Mouse (Mus musculus): ENCODE data around the gene Cep170b. TPM values are rescaled to one million over a fixed set of nuclear protein-coding genes. Genes with fewer than 3 reads are reported as not detected.
A peak's percentile ranks its signal among the peaks of the same experiment; 100 is the strongest.

Gene Cep170b
- polyA plus RNA-seq, 1 experiment from 2014 or later = 9.5 TPM

- Histone ChIP-seq H3K9me3 (ENCODE audit: control insufficient read depth, low read length) (no peaks in the 10 kb centered on the region), H3K4me2 (ENCODE audit: low read depth, severe bottlenecking) (peak overlapping the region; percentile 90), H3K27me3 (ENCODE audit: control insufficient read depth, insufficient read depth, low read length) (no peaks in the 10 kb centered on the region), H3K36me3 (ENCODE audit: control insufficient read depth, insufficient read depth, low read length) (no peaks in the 10 kb centered on the region), H3K4me1 (ENCODE audit: control insufficient read depth, insufficient read depth, low read length) (peaks cover 10% of the 10 kb centered on the region; the same call in 1 of the 2 replicates), H3K27ac (replicated peaks; ENCODE audit: low read depth, low read length) (no peak overlapping the region), H3K4me3 (ENCODE audit: low read depth, low read length) (peak overlapping the region; percentile 55), H3K9ac (ENCODE audit: low read length) (peak overlapping the region; percentile 83)
- DNase-seq (ENCODE audit: low spot score) (no peak), ATAC-seq (ENCODE audit: insufficient number of reproducible peaks, low FRiP score, low TSS enrichment, low read depth) (no peak)
- 81% methylated on average over 10 of the region's 10 CpGs for WGBS
Measured at GRCm38 (mm10) chr12:112694127-112694475, 26.2 kb upstream of the Cep170b start.

GRCm38 (mm10) chr12:112696806-112697425, 23.3 kb upstream of the Cep170b start:
- H3K36me3 ChIP-seq (ENCODE audit: control insufficient read depth, insufficient read depth, low read length) = no peaks in the 10 kb centered on the region
- no peak overlapping the region for H3K27ac ChIP-seq (replicated peaks; ENCODE audit: low read depth, low read length)
- no peak overlapping the region for H3K4me2 ChIP-seq (ENCODE audit: low read depth, severe bottlenecking)
- peaks cover 23% of the 10 kb centered on the region for H3K4me1 ChIP-seq (ENCODE audit: control insufficient read depth, insufficient read depth, low read length)
- H3K9me3 ChIP-seq (ENCODE audit: control insufficient read depth, low read length) = no peaks in the 10 kb centered on the region
- no peak for ATAC-seq (ENCODE audit: insufficient number of reproducible peaks, low FRiP score, low TSS enrichment, low read depth)
- DNase-seq (ENCODE audit: low spot score) = no peak
- peaks cover 16% of the 10 kb centered on the region for H3K27me3 ChIP-seq (ENCODE audit: control insufficient read depth, insufficient read depth, low read length)
- H3K9ac ChIP-seq (ENCODE audit: low read length) = no peak overlapping the region
- 81% methylated on average over 3 of the region's 3 CpGs for WGBS
- no peak overlapping the region for H3K4me3 ChIP-seq (ENCODE audit: low read depth, low read length)

DNA sequence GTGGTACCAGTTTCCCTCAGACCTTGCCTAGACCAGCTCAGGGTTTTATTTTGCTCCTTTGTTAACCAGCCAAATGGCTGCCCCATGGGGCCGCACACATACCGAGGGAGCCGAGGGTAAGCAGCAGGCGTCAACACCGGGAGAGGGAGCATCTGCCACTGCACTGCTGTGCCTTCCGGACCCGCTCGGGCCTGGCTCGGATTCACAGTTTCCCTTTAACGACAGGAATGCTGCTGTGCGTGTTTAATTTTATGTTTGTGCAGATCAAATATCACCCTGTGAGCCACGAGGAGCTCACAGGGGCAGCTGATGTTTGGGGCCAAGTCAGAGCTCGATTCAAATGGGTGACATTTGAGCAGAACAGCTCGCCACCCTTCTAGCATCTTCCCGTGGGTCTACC, 19.7 kb upstream of the Cep170b start:
- DNase-seq (ENCODE audit: low spot score) = peak; percentile 52
- peak overlapping the region; percentile 37; the same call in 1 of the 2 replicates for H3K9ac ChIP-seq (ENCODE audit: low read length)
- no peak overlapping the region for H3K27ac ChIP-seq (replicated peaks; ENCODE audit: low read depth, low read length)
- ATAC-seq (ENCODE audit: insufficient number of reproducible peaks, low FRiP score, low TSS enrichment, low read depth) = no peak
- WGBS = 8% methylated on average over 15 of the region's 15 CpGs
- peaks cover 16% of the 10 kb centered on the region for H3K27me3 ChIP-seq (ENCODE audit: control insufficient read depth, insufficient read depth, low read length)
- H3K4me1 ChIP-seq (ENCODE audit: control insufficient read depth, insufficient read depth, low read length) = peaks cover 13% of the 10 kb centered on the region
- no peak overlapping the region for H3K4me3 ChIP-seq (ENCODE audit: low read depth, low read length)
- H3K4me2 ChIP-seq (ENCODE audit: low read depth, severe bottlenecking) = peak overlapping the region; percentile 31; the same call in 1 of the 2 replicates
- H3K36me3 ChIP-seq (ENCODE audit: control insufficient read depth, insufficient read depth, low read length) = no peaks in the 10 kb centered on the region
- no peaks in the 10 kb centered on the region for H3K9me3 ChIP-seq (ENCODE audit: control insufficient read depth, low read length)

DNA sequence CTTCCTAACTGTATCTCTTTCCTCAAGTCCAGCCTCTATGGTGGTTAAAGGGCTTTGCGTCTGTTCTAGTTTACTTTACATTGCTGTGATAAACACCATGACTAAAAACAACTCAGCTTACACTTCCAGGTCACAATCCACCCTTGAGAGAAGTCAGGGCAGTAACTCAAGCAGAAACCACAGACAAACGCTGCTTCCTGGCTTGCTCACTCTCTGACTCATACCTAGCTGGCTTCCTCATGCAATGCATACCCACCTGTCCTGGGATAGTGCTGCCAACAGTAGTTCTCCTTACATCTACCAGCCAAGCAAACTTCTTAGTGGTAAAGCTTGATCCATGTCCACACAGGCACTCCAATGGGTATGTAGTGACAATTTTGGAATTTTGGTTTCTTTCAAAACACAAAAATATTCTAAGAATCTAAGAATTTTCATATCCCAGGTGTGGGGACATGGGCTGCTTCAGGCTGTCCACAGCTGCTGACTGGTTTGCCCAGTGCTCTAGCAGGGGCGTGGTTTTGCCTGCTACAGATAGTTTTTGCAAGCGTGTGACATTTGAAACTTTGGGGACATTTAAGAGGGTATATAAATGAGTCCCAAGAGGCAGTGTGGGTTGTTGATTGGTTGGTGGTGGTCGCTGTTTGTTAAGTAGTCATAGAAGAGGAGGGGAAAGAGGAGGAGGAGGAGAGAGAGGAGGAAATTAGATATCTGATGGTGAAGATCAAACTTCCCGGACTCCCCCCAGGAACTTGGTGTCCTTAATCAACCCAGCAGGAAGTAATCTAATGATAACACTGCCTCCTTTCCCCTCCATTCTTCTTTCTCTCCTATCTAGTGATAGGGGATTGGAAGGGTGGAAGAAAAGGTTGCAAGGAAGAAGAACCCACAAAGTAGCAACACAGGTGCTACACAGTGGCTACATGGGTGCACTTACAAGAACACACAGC, 17.6 kb upstream of the Cep170b start:
- DNase-seq (ENCODE audit: low spot score) (no peak), ATAC-seq (ENCODE audit: insufficient number of reproducible peaks, low FRiP score, low TSS enrichment, low read depth) (no peak)
- no peaks in the 10 kb centered on the region for H3K9me3 ChIP-seq (ENCODE audit: control insufficient read depth, low read length)
- H3K27me3 ChIP-seq (ENCODE audit: control insufficient read depth, insufficient read depth, low read length) = peaks cover 19% of the 10 kb centered on the region
- H3K9ac ChIP-seq (ENCODE audit: low read length) = no peak overlapping the region
- peaks cover 13% of the 10 kb centered on the region for H3K4me1 ChIP-seq (ENCODE audit: control insufficient read depth, insufficient read depth, low read length)
- no peak overlapping the region for H3K4me3 ChIP-seq (ENCODE audit: low read depth, low read length)
- H3K36me3 ChIP-seq (ENCODE audit: control insufficient read depth, insufficient read depth, low read length) = no peaks in the 10 kb centered on the region
- WGBS = 67% methylated on average over 6 of the region's 6 CpGs
- H3K27ac ChIP-seq (replicated peaks; ENCODE audit: low read depth, low read length) = no peak overlapping the region
- no peak overlapping the region for H3K4me2 ChIP-seq (ENCODE audit: low read depth, severe bottlenecking)

GRCm38 (mm10) chr12:112706704-112707572, 13.3 kb upstream of the Cep170b start:
- peak; percentile 93 for DNase-seq (ENCODE audit: low spot score)
- Histone ChIP-seq H3K4me1 (ENCODE audit: control insufficient read depth, insufficient read depth, low read length) (no peaks in the 10 kb centered on the region), H3K36me3 (ENCODE audit: control insufficient read depth, insufficient read depth, low read length) (no peaks in the 10 kb centered on the region), H3K4me2 (ENCODE audit: low read depth, severe bottlenecking) (peak overlapping the region; percentile 36; the same call in 1 of the 2 replicates), H3K27me3 (ENCODE audit: control insufficient read depth, insufficient read depth, low read length) (peaks cover 6% of the 10 kb centered on the region; the same call in 1 of the 2 replicates), H3K4me3 (ENCODE audit: low read depth, low read length) (no peak overlapping the region), H3K9ac (ENCODE audit: low read length) (no peak overlapping the region), H3K9me3 (ENCODE audit: control insufficient read depth, low read length) (no peaks in the 10 kb centered on the region), H3K27ac (replicated peaks; ENCODE audit: low read depth, low read length) (no peak overlapping the region)
- 13% methylated on average over 32 of the region's 32 CpGs for WGBS
- peak; percentile 76; the same call in 1 of the 2 replicates for ATAC-seq (ENCODE audit: insufficient number of reproducible peaks, low FRiP score, low TSS enrichment, low read depth)

DNA sequence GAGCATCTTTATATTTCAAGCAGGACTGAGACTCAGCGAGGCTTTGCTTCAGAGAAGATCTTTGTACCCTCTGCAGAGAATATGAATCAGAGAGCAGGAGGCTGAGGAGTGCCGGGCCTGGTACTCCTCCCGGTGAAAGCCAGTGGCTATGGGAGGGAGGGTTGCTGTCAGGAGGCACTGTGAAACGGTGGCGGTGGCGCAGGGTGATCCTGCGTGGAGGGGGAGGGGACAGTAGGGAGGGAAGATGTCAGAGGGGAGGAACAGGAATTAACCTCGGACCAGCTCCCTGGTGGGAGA, 12.7 kb upstream of the Cep170b start:
- no peaks in the 10 kb centered on the region for H3K9me3 ChIP-seq (ENCODE audit: control insufficient read depth, low read length)
- H3K27me3 ChIP-seq (ENCODE audit: control insufficient read depth, insufficient read depth, low read length) = peaks cover 6% of the 10 kb centered on the region; the same call in 1 of the 2 replicates
- H3K4me1 ChIP-seq (ENCODE audit: control insufficient read depth, insufficient read depth, low read length) = no peaks in the 10 kb centered on the region
- WGBS = 26% methylated on average over 8 of the region's 8 CpGs
- no peak overlapping the region for H3K4me3 ChIP-seq (ENCODE audit: low read depth, low read length)
- no peak overlapping the region for H3K4me2 ChIP-seq (ENCODE audit: low read depth, severe bottlenecking)
- no peak overlapping the region for H3K9ac ChIP-seq (ENCODE audit: low read length)
- H3K27ac ChIP-seq (replicated peaks; ENCODE audit: low read depth, low read length) = no peak overlapping the region
- ATAC-seq (ENCODE audit: insufficient number of reproducible peaks, low FRiP score, low TSS enrichment, low read depth) = no peak
- no peaks in the 10 kb centered on the region for H3K36me3 ChIP-seq (ENCODE audit: control insufficient read depth, insufficient read depth, low read length)
- DNase-seq (ENCODE audit: low spot score) = no peak

DNA sequence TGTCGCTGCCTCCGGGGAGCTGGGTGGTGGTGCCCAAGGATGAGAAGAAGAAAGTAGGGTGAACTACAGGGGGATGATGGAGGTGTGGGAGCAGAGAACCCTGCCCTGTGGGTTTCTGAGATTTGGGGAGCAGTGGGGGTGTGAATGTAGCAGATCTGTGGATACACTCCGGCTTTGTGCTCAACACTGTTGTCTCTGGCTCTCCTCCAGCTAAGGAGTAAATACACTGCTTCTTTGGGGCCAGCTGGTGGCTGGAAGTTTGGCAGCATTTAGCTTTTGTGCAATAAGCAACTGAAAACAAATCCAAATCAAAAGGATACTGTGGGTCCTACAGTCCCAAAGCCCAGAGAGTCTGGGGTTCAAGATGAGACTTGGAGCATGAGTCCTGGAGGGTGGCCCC, 6.3 kb upstream of the Cep170b start:
- no peaks in the 10 kb centered on the region for H3K4me1 ChIP-seq (ENCODE audit: control insufficient read depth, insufficient read depth, low read length)
- no peaks in the 10 kb centered on the region for H3K36me3 ChIP-seq (ENCODE audit: control insufficient read depth, insufficient read depth, low read length)
- no peak overlapping the region for H3K4me3 ChIP-seq (ENCODE audit: low read depth, low read length)
- H3K27me3 ChIP-seq (ENCODE audit: control insufficient read depth, insufficient read depth, low read length) = peaks cover 1% of the 10 kb centered on the region; the same call in 1 of the 2 replicates
- H3K27ac ChIP-seq (replicated peaks; ENCODE audit: low read depth, low read length) = no peak overlapping the region
- ATAC-seq (ENCODE audit: insufficient number of reproducible peaks, low FRiP score, low TSS enrichment, low read depth) = no peak
- H3K4me2 ChIP-seq (ENCODE audit: low read depth, severe bottlenecking) = no peak overlapping the region
- no peak overlapping the region for H3K9ac ChIP-seq (ENCODE audit: low read length)
- DNase-seq (ENCODE audit: low spot score) = no peak
- 83% methylated on average over 3 of the region's 3 CpGs for WGBS
- H3K9me3 ChIP-seq (ENCODE audit: control insufficient read depth, low read length) = no peaks in the 10 kb centered on the region

DNA sequence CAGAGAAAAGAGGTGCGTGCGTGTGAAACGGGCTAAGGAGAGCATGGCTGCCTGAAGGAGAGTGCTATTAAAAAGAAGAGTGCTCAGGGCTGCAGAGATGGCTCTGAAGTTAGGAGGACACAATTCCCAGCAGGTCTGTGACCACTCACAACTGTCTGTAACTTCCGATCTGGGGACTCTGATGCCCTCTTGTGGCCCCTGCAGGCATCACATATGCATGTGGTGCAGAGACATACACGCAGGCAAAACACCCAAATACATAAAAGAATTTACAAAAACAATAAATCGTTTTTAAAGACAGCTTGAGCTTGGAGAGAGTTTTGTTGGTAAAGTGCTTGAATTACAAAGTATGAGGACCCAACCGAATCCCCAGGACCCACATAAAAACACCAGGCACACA, 3.1 kb upstream of the Cep170b start:
- WGBS = 28% methylated on average over 7 of the region's 7 CpGs
- Histone ChIP-seq H3K27me3 (ENCODE audit: control insufficient read depth, insufficient read depth, low read length) (peaks cover 3% of the 10 kb centered on the region; the same call in 1 of the 2 replicates), H3K4me2 (ENCODE audit: low read depth, severe bottlenecking) (no peak overlapping the region), H3K4me3 (ENCODE audit: low read depth, low read length) (no peak overlapping the region), H3K9ac (ENCODE audit: low read length) (no peak overlapping the region), H3K4me1 (ENCODE audit: control insufficient read depth, insufficient read depth, low read length) (peaks cover 5% of the 10 kb centered on the region; the same call in 1 of the 2 replicates), H3K36me3 (ENCODE audit: control insufficient read depth, insufficient read depth, low read length) (no peaks in the 10 kb centered on the region), H3K9me3 (ENCODE audit: control insufficient read depth, low read length) (no peaks in the 10 kb centered on the region), H3K27ac (replicated peaks; ENCODE audit: low read depth, low read length) (no peak overlapping the region)
- no peak for ATAC-seq (ENCODE audit: insufficient number of reproducible peaks, low FRiP score, low TSS enrichment, low read depth)
- DNase-seq (ENCODE audit: low spot score) = peak; percentile 75
